Comparison of ENCODE assay signal across 24 mouse cellular contexts in the genomic region with DNA sequence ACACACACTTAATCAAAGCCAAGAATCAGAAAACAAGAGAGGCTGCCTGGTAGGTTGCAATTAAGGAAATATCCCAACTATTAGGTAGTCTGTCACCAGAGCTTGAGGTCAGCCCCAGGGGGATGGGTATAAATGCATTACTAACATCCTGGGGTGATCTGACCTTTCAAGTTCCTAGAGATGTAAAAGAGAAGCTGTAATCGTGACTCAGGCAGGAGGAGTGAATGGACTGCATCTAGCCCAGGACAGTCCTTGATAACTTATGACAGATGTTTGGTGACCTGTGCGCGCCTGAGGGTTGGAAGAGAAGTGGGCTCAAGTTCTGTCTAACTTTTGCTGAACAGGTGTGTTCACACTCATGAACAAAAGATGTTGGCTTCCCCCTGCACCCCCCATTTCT. TPM values are rescaled to one million over a fixed set of nuclear protein-coding genes. Genes with fewer than 3 reads are reported as not detected.
A peak's percentile ranks its signal among the peaks of the same experiment; 100 is the strongest.
DNase-seq lines count a peak whose midpoint lies in the region; ATAC-seq and TF ChIP-seq lines count a peak whose summit lies in the region.
"Had no signal": no experiment of that assay in that cellular context is flagged by ENCODE, and none has a peak within 500 bp of the region (broad histone marks: within the 10 kb centered on the region; RNA-seq: fewer than 3 reads in every experiment).

No protein-coding gene starts in this region.

- TF ChIP-seq POLR2A in limb, embryonic 14.5 days (IDR thresholded peaks at IDR 0.05; ENCODE audit: borderline replicate concordance, extremely low read depth, insufficient read depth, insufficient read length): no peak

- H3K9ac ChIP-seq in embryonic facial prominence, embryonic 12.5 days: no peak overlapping the region
- no peak overlapping the region for H3K9ac ChIP-seq in limb, embryonic 14.5 days (ENCODE audit: low read depth, low read length, severe bottlenecking)
- H3K9ac ChIP-seq: embryonic facial prominence, embryonic 13.5 days; heart, embryonic 15.5 days; liver, embryonic 15.5 days; midbrain, embryonic 13.5 days; stomach, embryonic 15.5 days had no signal

- no peaks in the 10 kb centered on the region for H3K36me3 ChIP-seq in embryonic facial prominence, embryonic 12.5 days
- no peaks in the 10 kb centered on the region for H3K36me3 ChIP-seq in limb, embryonic 14.5 days (ENCODE audit: control insufficient read depth, insufficient read depth, low read length)
- H3K36me3 ChIP-seq: embryonic facial prominence, embryonic 13.5 days; heart, embryonic 15.5 days; liver, embryonic 15.5 days; midbrain, embryonic 13.5 days; stomach, embryonic 15.5 days had no signal

- ATAC-seq in embryonic facial prominence, embryonic 12.5 days (ENCODE audit: insufficient number of reproducible peaks, insufficient read depth, low FRiP score, low TSS enrichment): 0 out of 2 replicates have a peak, but pooled peaks have one; percentile 15
- peak; percentile 60; the same call in 1 of the 2 replicates for ATAC-seq in limb, embryonic 14.5 days (ENCODE audit: low FRiP score, low read depth)
- ATAC-seq: hindbrain, embryonic 16.5 days; intestine, postnatal 0 days; midbrain, embryonic 13.5 days had no signal

- intact Hi-C loops in left cerebral cortex, postnatal 10 days (cut with DNase I): no loop called here

- H3K9me3 ChIP-seq in embryonic facial prominence, embryonic 12.5 days: no peaks in the 10 kb centered on the region
- no peaks in the 10 kb centered on the region for H3K9me3 ChIP-seq in limb, embryonic 14.5 days (ENCODE audit: control insufficient read depth, low read length)
- H3K9me3 ChIP-seq: embryonic facial prominence, embryonic 13.5 days; heart, embryonic 15.5 days; liver, embryonic 15.5 days; midbrain, embryonic 13.5 days; stomach, embryonic 15.5 days had no signal

- no peaks in the 10 kb centered on the region for H3K27me3 ChIP-seq in embryonic facial prominence, embryonic 12.5 days
- no peaks in the 10 kb centered on the region; the same call in 1 of the 2 replicates for H3K27me3 ChIP-seq in limb, embryonic 14.5 days (ENCODE audit: control insufficient read depth, insufficient read depth, low read length)
- H3K27me3 ChIP-seq: heart, embryonic 15.5 days; liver, embryonic 15.5 days; stomach, embryonic 15.5 days had no signal

- DNase-seq in adrenal gland, adult 2 months: peak; percentile 36
- DNase-seq in adrenal gland, postnatal 25 days: no peak
- DNase-seq in R1 (ENCODE audit: low read depth, low spot score): peak; percentile 45
- no peak for DNase-seq in limb, embryonic 14.5 days (ENCODE audit: low spot score)
- DNase-seq in left cerebral cortex, postnatal 10 days (ENCODE audit: extremely low spot score in 1 of 2, low spot score in 2 of 2): no peak
- DNase-seq in heart, adult 11 months: no peak
- DNase-seq in left cerebral cortex, adult 9 months (ENCODE audit: low spot score in 2 of 2): no peak
- DNase-seq: cerebellum, postnatal 10 days; gastrocnemius, postnatal 10 days; heart, adult 2 months; layer of hippocampus, postnatal 36 days; left cerebral cortex, postnatal 4 days; right cerebral cortex, postnatal 25 days; thymus, adult 18-20 months had no signal

- peaks cover 23% of the 10 kb centered on the region for H3K4me1 ChIP-seq in embryonic facial prominence, embryonic 12.5 days
- peaks cover 11% of the 10 kb centered on the region; the same call in 1 of the 2 replicates for H3K4me1 ChIP-seq in limb, embryonic 14.5 days (ENCODE audit: control insufficient read depth, insufficient read depth, low read length)
- H3K4me1 ChIP-seq: heart, embryonic 15.5 days; liver, embryonic 15.5 days; stomach, embryonic 15.5 days had no signal

- no peak overlapping the region for H3K4me2 ChIP-seq in embryonic facial prominence, embryonic 12.5 days (replicated peaks)
- H3K4me2 ChIP-seq in limb, embryonic 14.5 days (replicated peaks; ENCODE audit: low read depth, low read length, severe bottlenecking): no peak overlapping the region
- H3K4me2 ChIP-seq: embryonic facial prominence, embryonic 13.5 days; heart, embryonic 15.5 days; liver, embryonic 15.5 days; midbrain, embryonic 13.5 days; stomach, embryonic 15.5 days had no signal

- H3K27ac ChIP-seq in embryonic facial prominence, embryonic 12.5 days: no peak overlapping the region
- no peak overlapping the region for H3K27ac ChIP-seq in limb, embryonic 14.5 days (replicated peaks; ENCODE audit: low read depth, low read length)
- H3K27ac ChIP-seq: embryonic facial prominence, embryonic 13.5 days; heart, adult 2 months; heart, embryonic 15.5 days; liver, embryonic 15.5 days; midbrain, embryonic 13.5 days; stomach, embryonic 15.5 days had no signal

- 8% methylated on average over 3 of the region's 3 CpGs for WGBS in embryonic facial prominence, embryonic 12.5 days
- 13% methylated on average over 3 of the region's 3 CpGs for WGBS in limb, embryonic 14.5 days

- H3K4me3 ChIP-seq in embryonic facial prominence, embryonic 12.5 days: no peak overlapping the region
- H3K4me3 ChIP-seq in limb, embryonic 14.5 days (replicated peaks; ENCODE audit: low read length): no peak overlapping the region
- H3K4me3 ChIP-seq: embryonic facial prominence, embryonic 13.5 days; heart, adult 2 months; heart, embryonic 15.5 days; liver, embryonic 15.5 days; midbrain, embryonic 13.5 days; stomach, embryonic 15.5 days had no signal

RNA-seq across cellular contexts. Expression of a gene that starts 25.2 kb away (rescaled TPM):
- total RNA-seq in adrenal gland, adult 2 months (2021): 1 to 10 TPM; 5.7 to 6.0 TPM
- polyA plus RNA-seq in adrenal gland, adult 2 months (2012; rRNA removed): 0.42 and 0.89 TPM in 2 replicates
- 4.6 and 5.1 TPM in 2 replicates for total RNA-seq in adrenal gland, postnatal 25 days (2021)
- 3.4 and 5.8 TPM in 2 replicates for polyA plus RNA-seq in embryonic facial prominence, embryonic 12.5 days (2016; fragmentation: Nextera tagmentation; extraction: Ambion mirVana)
- 8.8 and 10.9 TPM in 2 replicates for polyA plus RNA-seq in limb, embryonic 14.5 days (2012; rRNA removed)
- 18.3 and 20.4 TPM in 2 replicates for polyA plus RNA-seq in limb, embryonic 14.5 days (2014; fragmentation: Nextera tagmentation; extraction: Ambion mirVana)
- total RNA-seq in left cerebral cortex, postnatal 10 days (2021): 1 to 10 TPM; 2.6 to 3.6 TPM
- total RNA-seq: hematopoietic stem cell, adult 5-6 weeks; MEL had no signal

Comparison
In these comparisons a context has a peak if more than half of its experiments do, and no peak if none do; other contexts are left out.
1. DNase-seq: peak in adrenal gland, adult 2 months (single experiment) and R1 (single experiment); none in adrenal gland, postnatal 25 days (single experiment), limb, embryonic 14.5 days (single experiment), left cerebral cortex, postnatal 10 days (0 of 2), heart, adult 11 months (single experiment) and left cerebral cortex, adult 9 months (0 of 2).